ENCODE assay signal across 12 mouse cellular contexts in the genomic region with DNA sequence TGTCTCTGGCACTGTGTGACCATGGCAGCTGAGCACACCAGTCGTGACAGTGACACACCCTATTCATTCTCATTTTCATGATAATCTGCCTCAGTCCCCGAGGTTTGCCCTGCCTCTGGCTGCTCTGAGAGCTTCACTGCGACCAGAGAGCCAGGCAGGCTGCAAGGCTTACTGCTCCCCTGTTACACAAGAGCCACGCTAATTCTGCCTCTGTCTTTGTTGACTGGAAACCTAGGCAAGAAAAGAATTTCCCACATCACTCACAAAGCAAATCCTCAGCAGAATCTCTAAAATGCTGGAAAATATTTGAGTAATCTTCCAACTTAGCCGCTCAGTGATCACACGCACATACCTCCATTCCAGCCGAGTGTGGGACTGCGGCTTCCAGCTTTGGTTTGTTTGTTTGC.
DNase-seq lines count a peak whose midpoint lies in the region; ATAC-seq and TF ChIP-seq lines count a peak whose summit lies in the region.
"Had no signal": no experiment of that assay in that cellular context is flagged by ENCODE, and none has a peak within 500 bp of the region (broad histone marks: within the 10 kb centered on the region; RNA-seq: fewer than 3 reads in every experiment).

No protein-coding gene starts in this region.

- 16% methylated on average over 8 of the region's 8 CpGs for WGBS in lung, embryonic 14.5 days
- 39% methylated on average over 8 of the region's 8 CpGs for WGBS in forebrain, embryonic 13.5 days
- WGBS in neural tube, embryonic 13.5 days, result 35% methylated on average over 8 of the region's 8 CpGs

- ATAC-seq in lung, embryonic 14.5 days (ENCODE audit: insufficient read depth), result no peak; the same call in 1 of the 2 replicates
- no peak for ATAC-seq in forebrain, embryonic 13.5 days
- ATAC-seq in neural tube, embryonic 13.5 days (ENCODE audit: low read depth), result no peak
- no peak for ATAC-seq in cerebellum, adult (ENCODE audit: insufficient number of reproducible peaks, low FRiP score, low TSS enrichment)

- peak; percentile 57 for DNase-seq in lung, embryonic 14.5 days
- DNase-seq in lung, postnatal 36 days, result no peak
- DNase-seq in kidney, postnatal 14 days, result peak; percentile 27
- DNase-seq in adrenal gland, adult 8-10 months, result no peak
- DNase-seq in testis, postnatal 10 days (ENCODE audit: low spot score), result no peak
- DNase-seq: cerebellum, adult 11-12 months; left cerebral cortex, postnatal 4 days; retina, postnatal 1 day had no signal

- H3K9me3 ChIP-seq in lung, embryonic 14.5 days (ENCODE audit: low read depth, low read length), result no peaks in the 10 kb centered on the region
- H3K9me3 ChIP-seq in forebrain, embryonic 13.5 days (replicated peaks), result no peaks in the 10 kb centered on the region
- H3K9me3 ChIP-seq in neural tube, embryonic 13.5 days, result no peaks in the 10 kb centered on the region
- H3K9me3 ChIP-seq: heart, embryonic 12.5 days had no signal

- H3K4me1 ChIP-seq in lung, embryonic 14.5 days (ENCODE audit: insufficient read depth), result peaks cover 7% of the 10 kb centered on the region
- H3K4me1 ChIP-seq in forebrain, embryonic 13.5 days, result peaks cover 11% of the 10 kb centered on the region; the same call in 1 of the 2 replicates
- H3K4me1 ChIP-seq in neural tube, embryonic 13.5 days (replicated peaks), result peaks cover 12% of the 10 kb centered on the region

- H3K27ac ChIP-seq in lung, embryonic 14.5 days (ENCODE audit: low read depth), result no peak overlapping the region
- 0 out of 2 replicates have a peak overlapping the region, but pooled peaks have one; percentile 4 for H3K27ac ChIP-seq in forebrain, embryonic 13.5 days
- peak overlapping the region; percentile 46; the same call in 1 of the 2 replicates for H3K27ac ChIP-seq in neural tube, embryonic 13.5 days (replicated peaks)

- no peaks in the 10 kb centered on the region for H3K27me3 ChIP-seq in lung, embryonic 14.5 days (ENCODE audit: insufficient read depth, low read length)
- H3K27me3 ChIP-seq in forebrain, embryonic 13.5 days, result 0 out of 2 replicates have a peak, but pooled peaks cover 5% of the 10 kb centered on the region
- H3K27me3 ChIP-seq in neural tube, embryonic 13.5 days, result no peaks in the 10 kb centered on the region

- H3K4me2 ChIP-seq in lung, embryonic 14.5 days, result no peak overlapping the region
- no peak overlapping the region for H3K4me2 ChIP-seq in forebrain, embryonic 13.5 days
- no peak overlapping the region for H3K4me2 ChIP-seq in neural tube, embryonic 13.5 days
- H3K4me2 ChIP-seq: heart, embryonic 12.5 days had no signal

- H3K4me3 ChIP-seq in lung, embryonic 14.5 days (ENCODE audit: low read depth, low read length), result no peak overlapping the region
- H3K4me3 ChIP-seq in forebrain, embryonic 13.5 days, result no peak overlapping the region
- H3K4me3 ChIP-seq in neural tube, embryonic 13.5 days, result no peak overlapping the region
- H3K4me3 ChIP-seq: heart, embryonic 12.5 days had no signal

- no peak for TF ChIP-seq CTCF in lung, embryonic 14.5 days (IDR thresholded peaks at IDR 0.05; ENCODE audit: low read depth)

- H3K36me3 ChIP-seq in lung, embryonic 14.5 days (ENCODE audit: insufficient read depth), result no peaks in the 10 kb centered on the region
- no peaks in the 10 kb centered on the region for H3K36me3 ChIP-seq in forebrain, embryonic 13.5 days (ENCODE audit: poor library complexity, severe bottlenecking)
- H3K36me3 ChIP-seq in neural tube, embryonic 13.5 days, result no peaks in the 10 kb centered on the region
- H3K36me3 ChIP-seq: heart, embryonic 12.5 days had no signal

- no peak overlapping the region for H3K9ac ChIP-seq in lung, embryonic 14.5 days
- no peak overlapping the region for H3K9ac ChIP-seq in forebrain, embryonic 13.5 days
- H3K9ac ChIP-seq in neural tube, embryonic 13.5 days, result no peak overlapping the region; the same call in 1 of the 2 replicates
- H3K9ac ChIP-seq: heart, embryonic 12.5 days had no signal

Comparison
In these comparisons a context has a peak if more than half of its experiments do, and no peak if none do; other contexts are left out.
1. DNase-seq: peak in lung, embryonic 14.5 days (single experiment) and kidney, postnatal 14 days (single experiment); none in lung, postnatal 36 days (single experiment), adrenal gland, adult 8-10 months (single experiment) and testis, postnatal 10 days (single experiment).